Mouse (Mus musculus) c-Kit-negative CD71-positive TER-119-positive erythroid progenitor cells, embryonic 14.5 days (primary cell): ENCODE measurements at regions not wholly inside any gene's neighbourhood (a gene's known extent, or its start where the extent isn't known, plus 50 kb on each side); places are given as distances from the start of the nearest gene placed in this dataset.

Source experiments
- DNase-seq: peaks from one replicate; pipeline ENCODE4 v3.0.0-alpha.2; 2013; ENCODE audit warnings: low read depth, low spot score

DNA sequence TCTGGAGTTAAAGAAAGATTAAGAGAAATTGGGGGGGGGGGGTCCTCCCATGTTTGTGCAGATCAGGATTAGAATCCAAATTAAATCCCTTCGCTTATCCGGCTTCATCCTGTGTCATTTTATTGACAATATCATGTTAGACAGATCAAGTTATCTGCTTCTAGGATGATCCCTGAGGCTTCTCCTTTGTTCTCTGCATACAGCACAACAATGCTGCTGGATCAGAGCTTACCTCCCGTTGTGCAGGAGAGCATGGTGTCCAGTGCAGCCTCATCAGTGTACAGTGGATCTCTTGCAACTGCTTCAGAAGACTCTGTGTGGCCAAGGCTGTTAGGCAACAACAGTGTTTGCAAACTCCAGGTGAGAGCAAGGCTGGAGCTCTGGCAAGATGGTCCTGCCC is 344.7 kb downstream of the Ice1 start:
- DNase-seq: no peak

DNA sequence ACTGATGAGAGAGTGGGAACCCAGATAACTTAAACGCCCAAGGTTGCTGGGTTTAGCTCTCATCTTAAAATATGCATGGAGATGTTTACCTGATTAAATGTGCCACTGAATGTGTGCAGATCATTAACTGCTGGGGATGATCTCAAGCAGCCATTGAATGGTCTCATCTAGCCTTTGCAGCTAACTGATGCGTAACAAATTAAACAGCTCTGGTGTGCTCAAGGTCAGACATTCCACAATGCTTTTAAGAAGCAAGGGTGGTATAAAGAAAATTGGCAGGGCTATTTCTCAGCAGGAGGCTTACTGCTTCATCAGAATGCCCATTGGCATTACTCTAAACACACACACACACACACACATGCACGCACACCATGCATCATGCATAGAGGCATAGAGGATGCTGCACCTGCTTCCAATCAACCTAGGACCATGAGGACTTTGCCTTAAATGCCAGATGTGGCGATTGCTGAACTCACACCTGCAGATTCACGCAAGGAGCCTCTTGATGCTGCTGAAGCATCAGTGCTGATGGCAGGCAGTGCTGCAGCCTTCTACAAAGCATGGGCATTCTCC is 333.4 kb downstream of the Ice1 start:
- DNase-seq: no peak

DNA sequence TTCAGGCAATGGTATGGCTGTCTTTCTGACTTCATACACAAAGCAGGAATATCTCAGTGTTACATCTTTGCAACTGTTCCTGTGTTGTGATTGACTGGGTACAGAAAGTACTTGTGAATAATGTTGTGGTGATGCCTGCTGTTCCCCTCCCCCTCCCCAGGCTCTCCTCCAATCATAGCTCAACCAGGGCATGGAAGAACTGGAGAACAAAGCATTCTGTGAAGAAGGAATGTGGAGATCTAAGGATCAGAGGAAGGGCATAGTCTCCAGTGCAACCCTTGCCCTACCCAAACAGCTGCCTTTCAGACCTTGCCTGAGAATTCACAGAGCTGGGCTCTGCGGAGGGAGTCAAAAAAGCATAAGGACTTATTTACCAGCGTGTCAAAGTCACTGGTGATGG is 326.9 kb downstream of the Ice1 start:
- no peak for DNase-seq

DNA sequence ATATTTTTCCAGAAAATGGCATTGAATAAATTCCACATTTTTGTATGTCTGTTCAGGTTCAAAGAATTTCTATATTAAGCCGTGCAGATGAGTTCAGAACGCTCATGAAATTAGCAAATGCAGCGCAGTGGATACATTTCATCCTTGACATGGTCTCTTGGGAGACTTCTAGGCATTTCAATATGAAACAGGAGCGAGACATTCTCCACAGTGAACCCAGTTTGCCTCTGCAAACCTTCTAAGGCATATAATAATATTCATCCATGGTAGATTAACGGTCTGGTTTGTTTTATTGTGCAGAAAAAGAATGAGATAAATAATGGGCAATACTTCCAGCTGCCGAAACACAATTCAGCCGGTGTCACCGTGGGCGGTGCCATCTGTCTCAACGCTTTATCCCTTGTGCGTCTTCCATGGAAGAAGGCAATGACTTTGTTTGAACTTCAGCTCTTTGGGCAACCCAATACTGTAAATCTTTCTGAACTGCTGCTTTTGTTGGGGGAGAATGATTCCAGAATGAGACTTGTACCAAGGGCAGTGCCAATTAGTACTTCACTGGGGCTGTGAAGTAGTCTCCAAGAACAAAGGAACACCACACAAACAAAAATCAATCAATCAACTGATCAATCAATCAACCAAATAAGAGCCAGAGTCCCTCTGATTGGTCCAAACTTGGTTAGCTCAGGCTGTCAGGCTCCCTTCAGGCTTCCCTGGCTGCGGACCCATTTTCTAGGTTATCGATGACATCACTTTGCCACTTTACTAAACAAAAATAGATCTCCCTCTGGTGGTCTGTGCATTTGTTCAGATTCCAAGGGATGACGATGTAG is 326.0 kb downstream of the Ice1 start:
- DNase-seq: no peak

DNA sequence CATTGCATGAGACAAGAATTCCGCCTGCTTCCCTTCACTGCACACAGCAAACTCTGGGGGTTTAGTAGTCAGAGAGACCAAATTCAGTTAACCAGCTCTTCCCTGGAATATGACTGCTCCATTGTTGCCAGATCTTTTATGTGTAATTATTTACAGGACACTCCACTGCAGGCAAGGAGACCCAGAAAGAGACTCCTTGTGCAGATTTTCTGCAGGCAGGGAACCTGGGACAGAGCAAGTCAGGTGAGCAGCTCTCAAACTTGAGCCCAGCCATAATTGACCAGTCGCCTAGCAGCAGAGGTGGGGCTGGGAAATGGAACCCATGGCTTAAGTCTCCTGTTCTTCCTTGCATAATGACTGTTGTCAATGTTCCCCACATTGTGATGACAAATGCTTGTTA is 324.2 kb downstream of the Ice1 start:
- no peak for DNase-seq

DNA sequence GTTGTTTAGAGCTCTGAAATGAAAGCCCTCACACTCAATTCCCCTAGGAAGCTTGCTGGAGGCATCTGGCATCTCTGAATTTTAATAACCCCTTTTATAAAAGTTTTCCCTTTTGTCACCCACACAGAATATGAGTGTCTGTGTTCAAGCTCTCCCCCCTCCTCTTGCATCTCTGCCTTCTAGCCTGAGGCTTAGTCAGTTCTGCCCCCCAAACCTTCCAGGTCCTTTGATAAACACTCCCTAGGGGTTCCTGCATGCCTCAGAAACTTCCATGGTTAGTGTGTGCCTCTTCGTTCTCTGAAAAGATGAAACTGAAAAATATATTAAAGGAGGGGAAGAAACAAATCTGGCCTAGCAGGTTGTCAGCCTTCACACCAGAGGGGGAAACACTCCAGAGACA is 313.9 kb downstream of the Ice1 start:
- no peak for DNase-seq

DNA sequence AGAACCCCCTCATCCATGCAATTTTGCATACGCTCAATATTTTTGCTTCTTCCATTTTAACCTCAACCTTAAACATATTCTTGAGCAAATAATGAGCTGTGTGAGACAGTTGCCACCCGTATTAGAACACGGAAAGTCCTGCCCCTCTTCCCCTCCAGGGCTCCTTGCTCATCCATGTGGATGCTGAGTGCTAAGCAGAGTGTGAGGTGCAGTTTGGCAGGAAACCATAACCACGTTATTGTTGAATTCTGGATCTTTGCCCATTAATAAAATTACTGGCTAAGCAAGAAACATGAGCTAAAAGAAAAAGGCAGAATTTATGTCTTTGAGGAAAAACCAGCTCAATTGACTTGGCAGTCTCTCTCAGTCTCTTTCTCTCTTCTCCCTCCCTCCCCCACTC is 301.4 kb downstream of the Ice1 start:
- no peak for DNase-seq

DNA sequence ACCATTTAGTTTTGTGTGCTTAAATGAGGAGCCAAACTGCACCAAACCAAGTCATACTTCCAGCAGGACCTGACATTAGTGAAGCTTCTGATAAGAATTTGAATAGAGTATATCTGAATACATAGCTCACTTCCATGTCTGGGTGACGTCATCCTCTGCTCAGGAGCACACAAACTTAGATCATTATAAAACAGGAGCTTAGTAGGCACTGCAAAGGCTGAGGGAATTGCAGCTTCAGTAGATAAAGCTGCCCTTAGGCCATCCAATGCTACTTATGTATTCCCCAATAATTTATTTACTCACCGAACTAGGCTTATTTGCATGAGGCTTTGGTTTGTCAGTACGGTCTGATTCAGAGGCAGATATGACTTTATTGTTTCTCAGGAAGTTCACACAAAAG is 297.0 kb downstream of the Ice1 start:
- DNase-seq: no peak

DNA sequence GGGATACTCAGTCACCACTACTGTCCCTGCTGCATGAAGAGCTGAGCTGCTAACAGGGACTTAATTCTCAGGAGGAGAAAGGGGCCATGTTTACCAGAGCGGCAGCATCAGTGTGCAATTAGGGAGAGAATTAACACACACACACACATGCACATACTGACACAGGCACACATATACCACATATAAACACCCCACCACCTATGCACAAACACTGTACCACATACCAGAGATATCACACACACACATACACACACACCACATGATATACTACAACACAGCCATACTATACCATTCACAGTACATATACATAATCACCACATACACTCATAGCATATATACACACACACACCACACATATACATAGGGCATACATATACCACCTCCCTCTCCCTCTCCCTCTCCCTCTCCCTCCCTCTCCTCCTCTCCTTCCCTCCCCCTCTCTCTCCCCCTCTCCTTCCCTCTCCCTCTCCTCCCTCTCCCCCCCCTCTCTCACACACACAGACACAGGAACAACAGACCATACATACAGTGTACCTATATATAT is 294.2 kb downstream of the Ice1 start:
- no peak for DNase-seq

DNA sequence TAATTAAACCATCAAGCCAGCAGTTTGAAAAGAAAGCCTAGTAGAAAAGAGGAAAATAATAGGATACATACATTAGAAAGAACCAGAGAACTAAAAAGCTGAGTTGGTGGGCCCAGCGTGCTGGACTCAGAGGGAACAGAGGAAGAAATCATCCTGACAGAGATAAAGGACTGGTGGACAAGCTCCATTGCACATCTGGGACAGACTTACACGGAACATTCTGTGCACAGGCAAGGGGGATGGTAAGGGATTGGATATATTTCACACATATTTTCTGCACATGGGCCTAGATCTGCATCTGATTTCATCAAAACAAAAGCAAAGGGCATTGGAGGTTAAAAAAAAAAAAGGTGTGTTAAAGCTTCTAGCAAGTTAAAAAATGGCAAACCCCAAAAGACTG is 293.5 kb downstream of the Ice1 start:
- no peak for DNase-seq

DNA sequence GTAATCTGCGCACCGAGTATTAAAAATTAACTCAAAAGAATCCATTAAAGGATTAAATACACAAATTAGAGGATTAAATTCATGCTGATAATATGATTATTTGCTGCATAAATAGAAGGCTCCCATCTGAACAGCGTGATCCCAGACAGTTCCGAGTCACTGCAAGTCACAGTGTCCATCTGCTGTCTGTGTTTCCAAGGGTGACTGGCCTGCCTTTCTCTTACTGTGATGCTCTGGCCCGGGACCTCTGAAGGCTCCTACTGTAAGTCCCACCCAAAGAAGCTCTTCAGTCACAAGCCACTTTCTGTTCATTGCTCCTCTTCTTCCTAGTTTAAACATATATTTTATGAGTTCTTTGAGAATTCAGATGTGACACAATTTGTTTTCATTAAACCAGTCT is 293.1 kb downstream of the Ice1 start:
- no peak for DNase-seq

DNA sequence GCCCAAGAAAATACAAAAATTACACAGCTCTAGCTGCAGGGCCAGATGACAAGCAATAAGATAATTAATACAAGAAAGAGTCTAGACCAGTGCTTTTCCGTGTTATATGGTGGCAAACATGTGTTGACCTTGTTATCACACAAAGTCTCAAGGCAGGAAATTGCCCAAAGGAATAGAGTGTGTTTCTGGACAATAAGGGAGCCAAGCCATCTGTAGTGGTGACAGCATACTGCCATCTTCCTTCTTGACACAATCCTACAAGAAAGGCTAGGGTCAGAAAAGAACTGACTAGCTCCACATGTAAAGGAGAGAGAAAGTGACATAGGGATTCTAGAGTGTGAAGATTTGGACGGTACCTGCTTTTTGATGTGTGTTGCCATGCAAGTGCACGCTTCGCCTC is 289.0 kb downstream of the Ice1 start:
- DNase-seq: no peak

DNA sequence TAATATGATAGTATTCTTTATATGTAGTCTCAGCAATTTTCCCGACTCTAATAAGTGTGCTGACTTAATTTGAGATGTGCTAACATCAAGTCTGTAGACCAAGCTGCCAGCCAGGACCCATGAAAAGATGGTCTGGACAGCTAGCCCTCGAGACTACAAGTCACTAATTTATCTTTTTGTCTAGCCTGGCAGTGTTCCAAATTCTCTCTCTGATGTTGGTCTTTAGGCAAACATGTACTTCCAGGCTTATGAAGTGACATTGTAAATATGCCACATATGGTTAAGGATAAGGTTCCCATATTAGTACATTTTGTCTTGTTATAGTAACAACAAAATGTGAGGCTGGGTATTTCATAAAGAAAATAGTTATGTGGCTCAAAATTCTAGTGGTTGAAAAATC is 288.5 kb downstream of the Ice1 start:
- DNase-seq: no peak

DNA sequence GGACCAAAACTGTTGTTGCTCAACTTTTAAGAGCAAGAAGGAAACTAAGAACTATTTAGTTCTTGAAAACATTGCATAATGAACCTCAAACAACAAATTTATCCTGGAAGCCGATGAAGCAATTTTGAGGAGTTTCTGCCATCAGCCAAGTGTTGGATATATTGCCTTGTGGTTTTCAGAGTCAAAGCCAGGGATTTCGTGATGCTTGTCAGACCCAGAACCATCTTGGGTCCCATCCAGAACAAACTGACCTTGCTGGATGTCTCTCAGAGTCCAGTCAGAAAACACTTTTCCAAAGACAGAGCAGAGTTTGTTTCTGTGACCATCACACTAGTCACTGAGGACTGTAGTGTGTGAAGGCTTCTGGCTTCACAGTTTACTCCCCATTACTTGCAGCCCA is 267.8 kb downstream of the Ice1 start:
- no peak for DNase-seq

DNA sequence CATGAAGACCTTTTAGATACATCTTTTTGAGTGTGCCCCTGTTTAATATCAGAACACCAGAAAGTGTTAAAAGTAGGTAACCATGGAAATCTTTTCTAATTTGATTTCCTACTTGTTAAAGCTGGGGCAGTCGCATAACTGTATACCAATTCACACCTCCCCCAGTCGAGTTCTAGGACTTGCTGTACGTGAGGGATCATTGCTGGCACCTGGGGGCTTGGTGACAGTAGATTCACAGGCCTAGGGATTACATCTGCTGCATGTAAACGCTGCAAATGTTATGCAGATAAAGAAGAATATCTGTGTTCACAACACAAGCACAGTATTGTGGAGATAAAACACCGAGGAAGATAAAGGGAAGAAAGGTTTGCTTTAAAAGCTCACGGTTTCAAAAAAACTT is 256.7 kb downstream of the Ice1 start:
- no peak for DNase-seq

DNA sequence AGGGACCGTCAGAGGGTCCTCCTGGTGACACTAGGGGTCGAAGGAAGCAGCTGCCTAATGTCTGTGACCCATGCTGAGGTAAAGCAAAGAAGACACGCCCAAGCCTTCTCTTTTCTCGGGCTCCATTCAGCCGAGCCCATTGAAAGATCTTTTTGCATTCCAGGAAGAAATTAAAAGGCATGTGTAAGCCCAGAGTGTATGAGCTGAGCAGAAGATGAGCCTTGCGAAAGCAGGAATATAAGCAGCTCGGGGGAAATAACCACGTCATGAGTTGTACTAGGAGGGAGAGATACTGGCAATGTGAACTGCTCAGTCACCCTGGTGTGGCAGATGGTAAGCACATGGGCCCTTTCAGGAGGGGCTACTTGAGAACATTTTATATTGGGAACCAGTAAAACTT is 252.1 kb downstream of the Ice1 start:
- DNase-seq: no peak

DNA sequence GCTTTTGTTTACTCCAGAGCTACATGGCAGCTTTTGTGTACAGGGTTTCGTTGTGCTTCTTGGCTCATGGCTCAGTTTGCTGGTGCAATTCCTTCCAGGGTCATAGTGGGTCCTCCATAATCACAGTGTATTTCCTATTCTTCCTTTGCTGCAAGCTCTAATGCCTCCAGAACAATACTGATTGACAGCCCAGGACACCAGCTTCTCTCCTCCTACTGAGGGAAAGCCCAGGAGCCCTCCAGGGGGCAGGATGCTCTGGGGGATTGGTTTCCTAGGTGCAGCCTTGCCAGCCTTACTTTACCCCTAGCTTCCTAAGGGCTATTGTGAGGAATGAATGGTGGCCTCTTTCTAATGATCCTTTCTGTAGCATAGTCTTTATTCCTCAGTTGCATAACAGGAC is 224.6 kb downstream of the Ice1 start:
- DNase-seq: no peak

DNA sequence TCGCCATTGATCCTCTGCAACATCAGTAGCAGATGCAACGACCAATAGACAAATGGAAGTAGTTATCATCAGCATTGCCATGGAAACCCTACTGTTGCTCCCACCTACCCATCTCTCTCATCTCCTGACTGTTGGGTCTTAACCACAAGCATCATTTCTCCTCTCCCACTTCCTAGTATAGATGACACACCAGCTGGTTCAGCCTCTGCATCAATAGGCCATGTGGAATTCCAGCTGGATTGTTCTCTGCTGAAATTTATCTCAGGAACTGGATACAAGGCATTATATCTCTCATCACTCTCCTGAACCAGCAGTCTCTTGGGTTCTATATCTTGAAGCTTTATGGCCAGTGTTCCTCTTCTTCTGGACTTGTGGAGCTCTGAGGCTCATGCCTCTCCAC is 219.3 kb downstream of the Ice1 start:
- DNase-seq: no peak

DNA sequence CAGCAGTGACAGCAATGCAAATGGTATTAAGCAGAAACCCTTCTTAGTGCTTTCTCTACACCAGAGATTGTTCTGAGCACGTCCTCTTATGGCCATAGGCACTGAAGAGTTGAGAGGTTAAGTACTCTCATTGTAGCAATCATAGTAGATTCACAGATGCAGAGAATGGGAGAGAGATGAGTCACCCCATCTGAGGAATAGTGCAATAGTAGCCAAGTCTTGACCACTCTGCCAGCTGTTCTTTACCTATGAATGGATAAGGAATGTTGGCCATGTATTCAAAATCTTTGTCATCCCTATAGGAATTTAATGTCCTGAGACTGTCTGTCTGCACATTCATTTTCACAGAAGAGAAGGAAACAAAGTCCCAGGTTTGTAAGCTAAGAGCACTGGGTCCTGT is 198.0 kb downstream of the Ice1 start:
- no peak for DNase-seq

DNA sequence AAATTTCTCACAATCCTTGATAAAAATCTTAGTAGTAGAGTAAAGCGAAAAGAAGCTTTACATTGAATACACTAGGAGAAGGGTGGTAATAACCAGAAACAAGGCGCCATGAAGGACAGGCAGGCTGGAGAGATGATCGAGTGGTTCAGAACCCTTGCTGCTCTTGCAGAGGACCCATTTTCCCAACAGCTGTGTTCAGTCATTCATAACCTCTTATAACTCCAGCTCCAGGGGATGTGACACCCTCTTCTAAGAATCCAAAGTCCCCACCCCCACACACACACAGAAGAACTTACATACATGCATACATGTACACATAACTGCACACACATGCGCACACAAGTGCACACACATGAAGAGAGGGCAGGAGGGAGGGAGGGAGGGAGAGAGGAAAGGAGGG is 190.5 kb downstream of the Ice1 start:
- no peak for DNase-seq

DNA sequence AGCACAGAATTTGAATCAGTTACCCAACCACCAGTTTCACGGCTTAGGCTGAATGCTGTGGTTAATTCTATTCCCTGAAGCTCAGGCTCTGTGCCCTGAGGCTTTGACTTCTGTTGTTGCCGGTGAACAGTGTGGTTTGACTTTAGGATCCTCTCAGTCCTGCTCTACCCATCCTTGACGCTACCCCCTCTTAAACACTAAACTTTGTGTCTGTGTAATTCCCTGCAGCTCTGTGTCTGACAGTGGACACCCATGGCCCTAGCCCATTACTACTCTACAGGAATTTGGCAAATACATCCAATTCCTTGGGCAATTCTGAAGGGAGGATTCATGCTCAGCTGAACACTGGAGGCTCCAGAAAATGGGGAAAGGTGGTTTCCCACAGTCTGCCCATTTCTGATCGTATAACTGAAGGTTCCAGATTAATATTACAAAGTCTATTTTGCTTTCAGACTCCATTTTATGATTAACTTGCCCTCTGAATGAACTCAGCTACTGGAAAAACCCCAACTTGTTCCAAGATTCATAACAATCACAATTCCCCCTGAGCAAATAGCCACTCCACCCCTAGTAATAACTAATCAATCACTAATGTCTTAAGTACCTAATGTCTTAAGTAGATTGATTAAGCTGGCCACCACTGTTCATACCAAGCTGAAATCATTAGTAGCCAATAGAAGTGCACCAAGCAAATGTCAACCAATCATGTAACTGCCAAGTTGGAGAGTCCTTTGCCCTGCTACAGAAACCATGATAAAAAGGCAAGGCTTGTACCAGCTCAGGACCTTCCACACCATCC is 182.6 kb downstream of the Ice1 start:
- no peak for DNase-seq

DNA sequence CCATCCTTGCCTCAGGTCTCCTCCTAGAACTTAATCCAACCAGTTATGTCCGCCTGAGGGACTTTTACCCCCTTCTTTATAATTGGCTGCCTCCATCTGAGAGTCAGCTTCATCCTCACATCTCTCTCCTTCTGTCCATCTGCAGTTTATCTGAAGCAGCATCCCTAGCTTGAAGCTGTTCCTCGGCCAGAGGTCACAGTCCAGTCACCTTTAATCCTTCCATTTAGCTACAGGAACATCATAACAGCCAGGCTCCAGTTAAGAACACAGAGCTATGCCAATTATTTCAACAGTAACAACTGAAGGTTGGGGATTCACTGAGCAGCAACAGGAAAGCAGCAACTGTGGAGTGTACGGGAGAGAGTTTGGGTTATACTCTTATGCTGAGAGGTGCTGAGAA is 179.0 kb downstream of the Ice1 start:
- no peak for DNase-seq

DNA sequence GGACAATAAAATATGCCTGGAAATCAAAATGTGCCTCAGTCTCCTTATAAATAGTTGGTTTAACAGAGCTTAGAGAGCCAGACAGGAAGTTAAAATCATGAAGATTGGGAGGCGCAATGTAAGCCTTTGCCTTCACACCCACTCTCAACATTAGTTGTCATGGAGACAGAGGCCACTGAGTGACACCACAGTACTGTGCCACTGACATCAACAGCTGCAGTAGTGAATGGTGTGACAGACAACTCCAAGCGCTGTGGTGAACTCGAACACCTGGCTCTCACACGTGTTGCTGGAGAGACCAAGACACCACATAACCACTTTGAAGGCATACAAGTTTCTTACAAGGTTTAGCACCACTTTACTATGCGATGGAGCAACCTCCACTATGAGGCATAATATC is 172.4 kb downstream of the Ice1 start:
- DNase-seq: no peak
